Mouse (Mus musculus): ENCODE measurements around the gene Ins2. TPM values are rescaled to one million over a fixed set of nuclear protein-coding genes. Genes with fewer than 3 reads are reported as not detected.
A peak's percentile ranks its signal among the peaks of the same experiment; 100 is the strongest.

Ins2 gene
- polyA plus RNA-seq, 1 experiment from 2014 or later: 199 TPM

GRCm38 (mm10) chr7:142661811-142662210, 81.4 kb downstream of the Ins2 start:
- H3K27me3 ChIP-seq (replicated peaks; ENCODE audit: control insufficient read depth, insufficient read depth, low read length): peaks cover 98% of the 10 kb centered on the region
- peak overlapping the region; percentile 89 for H3K27ac ChIP-seq (ENCODE audit: low read depth)
- H3K4me2 ChIP-seq (ENCODE audit: low read length): peak overlapping the region; percentile 61
- peak overlapping the region; percentile 89 for H3K9ac ChIP-seq (ENCODE audit: low read length)
- H3K4me1 ChIP-seq (replicated peaks; ENCODE audit: control insufficient read depth, insufficient read depth, low read length): 0 out of 2 replicates have a peak, but pooled peaks cover 7% of the 10 kb centered on the region
- DNase-seq (ENCODE audit: low spot score) (no peak), ATAC-seq (replicated peaks; ENCODE audit: low FRiP score, low TSS enrichment, low read depth) (no peak)
- 0 out of 2 replicates have a peak, but pooled peaks cover 3% of the 10 kb centered on the region for H3K36me3 ChIP-seq (ENCODE audit: control insufficient read depth, insufficient read depth, low read length)
- H3K4me3 ChIP-seq (ENCODE audit: low read depth, low read length): peak overlapping the region; percentile 57
- no peaks in the 10 kb centered on the region for H3K9me3 ChIP-seq (ENCODE audit: control insufficient read depth, low read length)

- Histone ChIP-seq H3K9ac (ENCODE audit: low read length) (peak overlapping the region; percentile 89), H3K27me3 (replicated peaks; ENCODE audit: control insufficient read depth, insufficient read depth, low read length) (peaks cover 100% of the 10 kb centered on the region), H3K4me3 (ENCODE audit: low read depth, low read length) (peak overlapping the region; percentile 57), H3K27ac (ENCODE audit: low read depth) (peak overlapping the region; percentile 89), H3K36me3 (ENCODE audit: control insufficient read depth, insufficient read depth, low read length) (no peaks in the 10 kb centered on the region), H3K4me1 (replicated peaks; ENCODE audit: control insufficient read depth, insufficient read depth, low read length) (0 out of 2 replicates have a peak, but pooled peaks cover 7% of the 10 kb centered on the region), H3K4me2 (ENCODE audit: low read length) (peak overlapping the region; percentile 61), H3K9me3 (ENCODE audit: control insufficient read depth, low read length) (no peaks in the 10 kb centered on the region)
- no peak for ATAC-seq (replicated peaks; ENCODE audit: low FRiP score, low TSS enrichment, low read depth)
- 2% methylated on average over 25 of the region's 25 CpGs for WGBS
- DNase-seq (ENCODE audit: low spot score): peak; percentile 75
Measured at GRCm38 (mm10) chr7:142661046-142661445, 82.1 kb downstream of the Ins2 start.

- Histone ChIP-seq H3K9ac (ENCODE audit: low read length) (peak overlapping the region; percentile 89), H3K4me1 (replicated peaks; ENCODE audit: control insufficient read depth, insufficient read depth, low read length) (0 out of 2 replicates have a peak, but pooled peaks cover 7% of the 10 kb centered on the region), H3K4me2 (ENCODE audit: low read length) (peak overlapping the region; percentile 61), H3K36me3 (ENCODE audit: control insufficient read depth, insufficient read depth, low read length) (0 out of 2 replicates have a peak, but pooled peaks cover 2% of the 10 kb centered on the region), H3K27ac (ENCODE audit: low read depth) (peak overlapping the region; percentile 89), H3K27me3 (replicated peaks; ENCODE audit: control insufficient read depth, insufficient read depth, low read length) (peaks cover 100% of the 10 kb centered on the region), H3K9me3 (ENCODE audit: control insufficient read depth, low read length) (no peaks in the 10 kb centered on the region), H3K4me3 (ENCODE audit: low read depth, low read length) (peak overlapping the region; percentile 57)
- under 1% methylated on average over 29 of the region's 29 CpGs for WGBS
- no peak for ATAC-seq (replicated peaks; ENCODE audit: low FRiP score, low TSS enrichment, low read depth)
- DNase-seq (ENCODE audit: low spot score): peak; percentile 81
Measured at GRCm38 (mm10) chr7:142660651-142660945, 82.6 kb downstream of the Ins2 start.

- H3K4me1 ChIP-seq (replicated peaks; ENCODE audit: control insufficient read depth, insufficient read depth, low read length): 0 out of 2 replicates have a peak, but pooled peaks cover 7% of the 10 kb centered on the region
- ATAC-seq (replicated peaks; ENCODE audit: low FRiP score, low TSS enrichment, low read depth): peak; percentile 29
- peak overlapping the region; percentile 89 for H3K9ac ChIP-seq (ENCODE audit: low read length)
- no peaks in the 10 kb centered on the region for H3K9me3 ChIP-seq (ENCODE audit: control insufficient read depth, low read length)
- peak overlapping the region; percentile 89 for H3K27ac ChIP-seq (ENCODE audit: low read depth)
- peak overlapping the region; percentile 61 for H3K4me2 ChIP-seq (ENCODE audit: low read length)
- peaks cover 8% of the 10 kb centered on the region; the same call in 1 of the 2 replicates for H3K36me3 ChIP-seq (ENCODE audit: control insufficient read depth, insufficient read depth, low read length)
- WGBS: under 1% methylated on average over 41 of the region's 43 CpGs
- peaks cover 100% of the 10 kb centered on the region for H3K27me3 ChIP-seq (replicated peaks; ENCODE audit: control insufficient read depth, insufficient read depth, low read length)
- H3K4me3 ChIP-seq (ENCODE audit: low read depth, low read length): peak overlapping the region; percentile 57
- peak; percentile 84 for DNase-seq (ENCODE audit: low spot score)
Measured at GRCm38 (mm10) chr7:142659767-142660650, 83.2 kb downstream of the Ins2 start.

- Histone ChIP-seq H3K9ac (ENCODE audit: low read length) (peak overlapping the region; percentile 89), H3K9me3 (ENCODE audit: control insufficient read depth, low read length) (no peaks in the 10 kb centered on the region), H3K36me3 (ENCODE audit: control insufficient read depth, insufficient read depth, low read length) (peaks cover 16% of the 10 kb centered on the region), H3K27me3 (replicated peaks; ENCODE audit: control insufficient read depth, insufficient read depth, low read length) (peaks cover 99% of the 10 kb centered on the region), H3K4me1 (replicated peaks; ENCODE audit: control insufficient read depth, insufficient read depth, low read length) (0 out of 2 replicates have a peak, but pooled peaks cover 7% of the 10 kb centered on the region), H3K4me3 (ENCODE audit: low read depth, low read length) (peak overlapping the region; percentile 57), H3K27ac (ENCODE audit: low read depth) (peak overlapping the region; percentile 89), H3K4me2 (ENCODE audit: low read length) (peak overlapping the region; percentile 61)
- under 1% methylated on average over 57 of the region's 70 CpGs for WGBS
- ATAC-seq (replicated peaks; ENCODE audit: low FRiP score, low TSS enrichment, low read depth) (peak; percentile 68), DNase-seq (ENCODE audit: low spot score) (no peak)
Measured at GRCm38 (mm10) chr7:142659181-142659681, 84.0 kb downstream of the Ins2 start.

- under 1% methylated on average over 35 of the region's 40 CpGs for WGBS
- 0 out of 2 replicates have a peak, but pooled peaks cover 7% of the 10 kb centered on the region for H3K4me1 ChIP-seq (replicated peaks; ENCODE audit: control insufficient read depth, insufficient read depth, low read length)
- peak overlapping the region; percentile 61 for H3K4me2 ChIP-seq (ENCODE audit: low read length)
- H3K9ac ChIP-seq (ENCODE audit: low read length): peak overlapping the region; percentile 89
- DNase-seq (ENCODE audit: low spot score): peak; percentile 79
- H3K9me3 ChIP-seq (ENCODE audit: control insufficient read depth, low read length): no peaks in the 10 kb centered on the region
- H3K4me3 ChIP-seq (ENCODE audit: low read depth, low read length): peak overlapping the region; percentile 57
- H3K27ac ChIP-seq (ENCODE audit: low read depth): peak overlapping the region; percentile 89
- H3K27me3 ChIP-seq (replicated peaks; ENCODE audit: control insufficient read depth, insufficient read depth, low read length): peaks cover 99% of the 10 kb centered on the region
- ATAC-seq (replicated peaks; ENCODE audit: low FRiP score, low TSS enrichment, low read depth): no peak
- H3K36me3 ChIP-seq (ENCODE audit: control insufficient read depth, insufficient read depth, low read length): peaks cover 21% of the 10 kb centered on the region
Measured at GRCm38 (mm10) chr7:142658681-142659180, 84.5 kb downstream of the Ins2 start.

- H3K9me3 ChIP-seq (ENCODE audit: control insufficient read depth, low read length): no peaks in the 10 kb centered on the region
- 2% methylated on average over 34 of the region's 34 CpGs for WGBS
- H3K27ac ChIP-seq (ENCODE audit: low read depth): peak overlapping the region; percentile 89
- peaks cover 28% of the 10 kb centered on the region for H3K36me3 ChIP-seq (ENCODE audit: control insufficient read depth, insufficient read depth, low read length)
- H3K4me3 ChIP-seq (ENCODE audit: low read depth, low read length): peak overlapping the region; percentile 57
- H3K4me1 ChIP-seq (replicated peaks; ENCODE audit: control insufficient read depth, insufficient read depth, low read length): 0 out of 2 replicates have a peak, but pooled peaks cover 7% of the 10 kb centered on the region
- H3K4me2 ChIP-seq (ENCODE audit: low read length): peak overlapping the region; percentile 61
- ATAC-seq (replicated peaks; ENCODE audit: low FRiP score, low TSS enrichment, low read depth) (no peak), DNase-seq (ENCODE audit: low spot score) (peak; percentile 74)
- H3K9ac ChIP-seq (ENCODE audit: low read length): peak overlapping the region; percentile 89
- H3K27me3 ChIP-seq (replicated peaks; ENCODE audit: control insufficient read depth, insufficient read depth, low read length): peaks cover 95% of the 10 kb centered on the region
Measured at GRCm38 (mm10) chr7:142657821-142658614, 85.2 kb downstream of the Ins2 start.

GRCm38 (mm10) chr7:142657341-142657791, 85.8 kb downstream of the Ins2 start:
- H3K4me1 ChIP-seq (replicated peaks; ENCODE audit: control insufficient read depth, insufficient read depth, low read length): 0 out of 2 replicates have a peak, but pooled peaks cover 7% of the 10 kb centered on the region
- H3K4me2 ChIP-seq (ENCODE audit: low read length): peak overlapping the region; percentile 61
- H3K36me3 ChIP-seq (ENCODE audit: control insufficient read depth, insufficient read depth, low read length): peaks cover 34% of the 10 kb centered on the region
- no peaks in the 10 kb centered on the region for H3K9me3 ChIP-seq (ENCODE audit: control insufficient read depth, low read length)
- H3K27me3 ChIP-seq (replicated peaks; ENCODE audit: control insufficient read depth, insufficient read depth, low read length): peaks cover 91% of the 10 kb centered on the region
- peak overlapping the region; percentile 89 for H3K9ac ChIP-seq (ENCODE audit: low read length)
- H3K4me3 ChIP-seq (ENCODE audit: low read depth, low read length): peak overlapping the region; percentile 57
- WGBS: 5% methylated on average over 6 of the region's 9 CpGs
- H3K27ac ChIP-seq (ENCODE audit: low read depth): peak overlapping the region; percentile 89
- ATAC-seq (replicated peaks; ENCODE audit: low FRiP score, low TSS enrichment, low read depth) (peak; percentile 42), DNase-seq (ENCODE audit: low spot score) (peak; percentile 76)
